Comparison of ENCODE assay signal across 8 mouse cellular contexts in genomic region chr3:95041625-95042024, GRCm38 (mm10). TPM values are rescaled to one million over a fixed set of nuclear protein-coding genes. Genes with fewer than 3 reads are reported as not detected.
DNase-seq lines count a peak whose midpoint lies in the region; ATAC-seq and TF ChIP-seq lines count a peak whose summit lies in the region.
"Had no signal": no experiment of that assay in that cellular context is flagged by ENCODE, and none has a peak within 500 bp of the region (broad histone marks: within the 10 kb centered on the region; RNA-seq: fewer than 3 reads in every experiment).

No protein-coding gene starts in this region.

- H3K27me3 ChIP-seq in lung, embryonic 15.5 days: no peaks in the 10 kb centered on the region
- H3K27me3 ChIP-seq in embryonic facial prominence, embryonic 14.5 days (replicated peaks; ENCODE audit: control insufficient read depth, insufficient read depth, low read length): no peaks in the 10 kb centered on the region
- no peaks in the 10 kb centered on the region for H3K27me3 ChIP-seq in intestine, postnatal 0 days (replicated peaks; ENCODE audit: control insufficient read depth, insufficient read depth, low read length)
- no peaks in the 10 kb centered on the region for H3K27me3 ChIP-seq in neural tube, embryonic 14.5 days (ENCODE audit: control insufficient read depth, insufficient read depth, low read length)

- 10% methylated on average over 3 of the region's 3 CpGs for WGBS in lung, embryonic 15.5 days
- WGBS in embryonic facial prominence, embryonic 14.5 days: 10% methylated on average over 3 of the region's 3 CpGs
- 13% methylated on average over 3 of the region's 3 CpGs for WGBS in intestine, postnatal 0 days
- 15% methylated on average over 3 of the region's 3 CpGs for WGBS in neural tube, embryonic 14.5 days

- H3K4me2 ChIP-seq in lung, embryonic 15.5 days: peak overlapping the region; percentile 61
- peak overlapping the region; percentile 73 for H3K4me2 ChIP-seq in embryonic facial prominence, embryonic 14.5 days (ENCODE audit: low read depth, low read length)
- peak overlapping the region; percentile 61 for H3K4me2 ChIP-seq in intestine, postnatal 0 days (replicated peaks; ENCODE audit: low read depth)
- H3K4me2 ChIP-seq in neural tube, embryonic 14.5 days (ENCODE audit: low read depth, low read length): peak overlapping the region; percentile 63

- DNase-seq in lung, postnatal 14 days: no peak
- no peak for DNase-seq in embryonic facial prominence, embryonic 14.5 days (ENCODE audit: low spot score)
- DNase-seq in thymus, postnatal 4 days: no peak
- DNase-seq in spleen, postnatal 36 days (ENCODE audit: low spot score in 2 of 2): no peak
- DNase-seq: adrenal gland, postnatal 14 days had no signal

- ATAC-seq in lung, embryonic 15.5 days (ENCODE audit: borderline replicate concordance, extremely low read depth, low FRiP score, low TSS enrichment): no peak
- no peak for ATAC-seq in embryonic facial prominence, embryonic 14.5 days (ENCODE audit: low read depth)
- ATAC-seq in intestine, postnatal 0 days: no peak
- no peak for ATAC-seq in neural tube, embryonic 14.5 days (ENCODE audit: low read depth)

- no peaks in the 10 kb centered on the region for H3K9me3 ChIP-seq in lung, embryonic 15.5 days
- no peaks in the 10 kb centered on the region for H3K9me3 ChIP-seq in embryonic facial prominence, embryonic 14.5 days (ENCODE audit: control insufficient read depth, low read length)
- H3K9me3 ChIP-seq in intestine, postnatal 0 days (ENCODE audit: control insufficient read depth): no peaks in the 10 kb centered on the region
- no peaks in the 10 kb centered on the region for H3K9me3 ChIP-seq in neural tube, embryonic 14.5 days (ENCODE audit: control insufficient read depth, low read length)

- peak overlapping the region; percentile 88 for H3K4me3 ChIP-seq in lung, embryonic 15.5 days
- peak overlapping the region; percentile 67 for H3K4me3 ChIP-seq in embryonic facial prominence, embryonic 14.5 days (ENCODE audit: low read depth, low read length)
- peak overlapping the region; percentile 87 for H3K4me3 ChIP-seq in intestine, postnatal 0 days (ENCODE audit: low read depth, low read length)
- peak overlapping the region; percentile 88 for H3K4me3 ChIP-seq in neural tube, embryonic 14.5 days (ENCODE audit: low read depth, low read length)

- H3K27ac ChIP-seq in lung, embryonic 15.5 days: no peak overlapping the region
- no peak overlapping the region for H3K27ac ChIP-seq in embryonic facial prominence, embryonic 14.5 days (replicated peaks; ENCODE audit: low read depth, low read length)
- no peak overlapping the region for H3K27ac ChIP-seq in intestine, postnatal 0 days (ENCODE audit: low read depth, low read length)
- no peak overlapping the region for H3K27ac ChIP-seq in neural tube, embryonic 14.5 days (ENCODE audit: low read depth, low read length)

- H3K4me1 ChIP-seq in lung, embryonic 15.5 days: peaks cover 8% of the 10 kb centered on the region
- H3K4me1 ChIP-seq in embryonic facial prominence, embryonic 14.5 days (ENCODE audit: control insufficient read depth, insufficient read depth, low read length): peaks cover 9% of the 10 kb centered on the region
- 0 out of 2 replicates have a peak, but pooled peaks cover 4% of the 10 kb centered on the region for H3K4me1 ChIP-seq in intestine, postnatal 0 days (replicated peaks; ENCODE audit: control insufficient read depth, insufficient read depth, low read length)
- peaks cover 7% of the 10 kb centered on the region for H3K4me1 ChIP-seq in neural tube, embryonic 14.5 days (ENCODE audit: control insufficient read depth, insufficient read depth, low read length)

- H3K36me3 ChIP-seq in lung, embryonic 15.5 days: peaks cover 7% of the 10 kb centered on the region; the same call in 1 of the 2 replicates
- H3K36me3 ChIP-seq in embryonic facial prominence, embryonic 14.5 days (ENCODE audit: control insufficient read depth, insufficient read depth, low read length): peaks cover 24% of the 10 kb centered on the region; the same call in 1 of the 2 replicates
- H3K36me3 ChIP-seq in intestine, postnatal 0 days (ENCODE audit: control insufficient read depth, insufficient read depth): peaks cover 13% of the 10 kb centered on the region
- H3K36me3 ChIP-seq in neural tube, embryonic 14.5 days (ENCODE audit: control insufficient read depth, insufficient read depth, low read length): no peaks in the 10 kb centered on the region; the same call in none of the 2 replicates

- H3K9ac ChIP-seq in lung, embryonic 15.5 days: peak overlapping the region; percentile 94
- peak overlapping the region; percentile 81 for H3K9ac ChIP-seq in embryonic facial prominence, embryonic 14.5 days (ENCODE audit: low read depth, low read length)
- peak overlapping the region; percentile 77 for H3K9ac ChIP-seq in intestine, postnatal 0 days (ENCODE audit: low read depth, low read length)
- peak overlapping the region; percentile 81 for H3K9ac ChIP-seq in neural tube, embryonic 14.5 days (replicated peaks; ENCODE audit: low read depth, low read length)

- TF ChIP-seq CTCF in intestine, postnatal 0 days (IDR thresholded peaks at IDR 0.05; ENCODE audit: low read depth): no peak

RNA-seq across cellular contexts. Expression of gene Psmd4, which starts 0.8 kb away (rescaled TPM):
- 239 and 245 TPM in 2 replicates for polyA plus RNA-seq in lung, embryonic 15.5 days (2015; fragmentation: Nextera tagmentation; extraction: Ambion mirVana)
- 234 and 252 TPM in 2 replicates for polyA plus RNA-seq in embryonic facial prominence, embryonic 14.5 days (2014; fragmentation: Nextera tagmentation; extraction: Ambion mirVana)
- polyA plus RNA-seq in intestine, postnatal 0 days (2015; fragmentation: Nextera tagmentation; extraction: Ambion mirVana): 164 and 166 TPM in 2 replicates
- 252 and 260 TPM in 2 replicates for polyA plus RNA-seq in neural tube, embryonic 14.5 days (2014; fragmentation: Nextera tagmentation; extraction: Ambion mirVana)

RNA-seq across cellular contexts. Expression of gene Zfp687, which starts 26.4 kb away (rescaled TPM):
- 22.0 and 22.9 TPM in 2 replicates for polyA plus RNA-seq in lung, embryonic 15.5 days (2015; fragmentation: Nextera tagmentation; extraction: Ambion mirVana)
- polyA plus RNA-seq in embryonic facial prominence, embryonic 14.5 days (2014; fragmentation: Nextera tagmentation; extraction: Ambion mirVana): 17.3 and 22.0 TPM in 2 replicates
- polyA plus RNA-seq in intestine, postnatal 0 days (2015; fragmentation: Nextera tagmentation; extraction: Ambion mirVana): 8.7 and 9.7 TPM in 2 replicates
- polyA plus RNA-seq in neural tube, embryonic 14.5 days (2014; fragmentation: Nextera tagmentation; extraction: Ambion mirVana): 15.4 and 17.2 TPM in 2 replicates
